Mouse (Mus musculus) central nervous system, embryonic 11.5 days (tissue): Measurements from ENCODE around the gene Hnrnpr. TPM values are rescaled to one million over a fixed set of nuclear protein-coding genes. Genes with fewer than 3 reads are reported as not detected.

Experiments
- polyA plus RNA-seq: library from polyadenylated mRNA; depleted of rRNA; stranded (reverse); fragments of >200 nt; gene quantifications from 2 replicates; pipeline ENCODE4 v1.2.3, GENCODE M21; 2012; rRNA removed

The Hnrnpr gene
- polyA plus RNA-seq, result 197 and 256 TPM in 2 replicates

GRCm38 (mm10) chr4:136310229-136311041 lies at the start of gene Hnrnpr:
Gene Hnrnpr, plus strand, starts transcription at chr4:136310942.

GRCm38 (mm10) chr4:136284455-136284854 lies 26.3 kb upstream of the Hnrnpr start, which contains the start of gene Zfp46:
Gene Zfp46, plus strand, starts transcription at chr4:136284683.

Other genes starting within 250 kb of the Hnrnpr start
- 276 and 283 TPM in 2 replicates for gene Id3, start 167.4 kb upstream of the Hnrnpr start, polyA plus RNA-seq
- gene E2f2, start 138.5 kb upstream of the Hnrnpr start, polyA plus RNA-seq, result 9.7 and 10.9 TPM in 2 replicates
- 6.5 and 7.9 TPM in 2 replicates for gene Asap3, start 104.6 kb upstream of the Hnrnpr start, polyA plus RNA-seq
- gene Tcea3, start 63.2 kb upstream of the Hnrnpr start, polyA plus RNA-seq, result 2.5 and 2.8 TPM in 2 replicates
- 29.5 and 30.5 TPM in 2 replicates for gene Zfp46, start 26.3 kb upstream of the Hnrnpr start, polyA plus RNA-seq
- 0.05 and 0.12 TPM in 2 replicates for gene Htr1d, start 112.6 kb downstream of the Hnrnpr start, polyA plus RNA-seq
- gene 6030445D17Rik, start 151.3 kb downstream of the Hnrnpr start, polyA plus RNA-seq, result 0.16 and 0.18 TPM in 2 replicates
- gene Luzp1, start 158.8 kb downstream of the Hnrnpr start, polyA plus RNA-seq, result 17.1 and 23.5 TPM in 2 replicates